Mouse (Mus musculus) fibroblast of lung, adult 2 months (primary cell): ENCODE results near the gene Rcn3.
"Not testable (repeated sequence)": the region's sequence is repeated elsewhere in the genome, so short reads cannot be mapped to it uniquely, and the experiment has no call there.

Experiments
- DNase-seq: peaks from one replicate; pipeline ENCODE4 v3.0.0-alpha.2; 2011; ENCODE audit warnings: low read depth

Rcn3 gene

GRCm38 (mm10) chr7:45092048-45092447 lies at the start of gene Rcn3:
Gene Rcn3, minus strand, starts transcription at chr7:45092221.
- DNase-seq = peak; percentile 88

DNA sequence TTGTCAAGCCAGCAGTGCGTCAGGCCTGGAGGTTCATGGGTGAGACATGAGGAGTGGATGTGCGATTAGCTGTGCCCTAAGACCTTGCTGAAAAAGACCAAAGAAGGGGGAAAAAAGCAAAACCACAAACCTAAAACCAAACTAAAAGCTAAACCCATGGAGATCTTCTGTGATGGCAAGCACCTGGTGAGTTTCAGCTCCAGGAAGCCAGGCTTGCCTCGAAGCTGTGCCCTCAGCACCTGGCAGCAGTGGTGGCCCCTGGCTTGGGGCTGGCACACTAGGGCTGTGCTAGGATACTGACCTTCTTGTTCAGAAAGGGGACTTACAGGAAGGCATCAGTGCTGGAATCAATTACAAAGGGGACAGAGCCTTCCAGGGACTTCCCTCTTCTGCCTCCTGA lies 49.3 kb upstream of the Rcn3 start:
- DNase-seq = no peak

GRCm38 (mm10) chr7:45139904-45140723 lies 48.1 kb upstream of the Rcn3 start:
- no peak for DNase-seq

DNA sequence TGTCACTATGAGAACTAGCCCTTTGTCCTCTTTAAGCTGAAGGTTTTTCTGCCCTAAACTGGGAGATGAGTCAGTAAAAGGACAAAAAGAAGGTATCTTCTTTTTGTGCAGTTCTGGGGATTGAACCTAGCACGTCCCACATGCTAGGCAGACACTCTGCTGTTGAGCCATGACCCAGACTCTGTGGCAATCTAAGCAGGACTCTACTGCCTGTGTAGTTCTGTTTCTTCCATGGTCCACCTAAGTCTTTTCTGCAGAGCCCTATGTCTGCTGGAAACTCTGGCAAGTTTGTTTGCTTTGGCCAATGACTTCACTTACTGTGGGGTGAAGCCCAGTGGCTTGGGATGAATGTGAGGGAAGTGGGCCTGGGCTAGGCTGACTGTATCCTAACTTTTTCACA lies 46.4 kb upstream of the Rcn3 start:
- DNase-seq = no peak

DNA sequence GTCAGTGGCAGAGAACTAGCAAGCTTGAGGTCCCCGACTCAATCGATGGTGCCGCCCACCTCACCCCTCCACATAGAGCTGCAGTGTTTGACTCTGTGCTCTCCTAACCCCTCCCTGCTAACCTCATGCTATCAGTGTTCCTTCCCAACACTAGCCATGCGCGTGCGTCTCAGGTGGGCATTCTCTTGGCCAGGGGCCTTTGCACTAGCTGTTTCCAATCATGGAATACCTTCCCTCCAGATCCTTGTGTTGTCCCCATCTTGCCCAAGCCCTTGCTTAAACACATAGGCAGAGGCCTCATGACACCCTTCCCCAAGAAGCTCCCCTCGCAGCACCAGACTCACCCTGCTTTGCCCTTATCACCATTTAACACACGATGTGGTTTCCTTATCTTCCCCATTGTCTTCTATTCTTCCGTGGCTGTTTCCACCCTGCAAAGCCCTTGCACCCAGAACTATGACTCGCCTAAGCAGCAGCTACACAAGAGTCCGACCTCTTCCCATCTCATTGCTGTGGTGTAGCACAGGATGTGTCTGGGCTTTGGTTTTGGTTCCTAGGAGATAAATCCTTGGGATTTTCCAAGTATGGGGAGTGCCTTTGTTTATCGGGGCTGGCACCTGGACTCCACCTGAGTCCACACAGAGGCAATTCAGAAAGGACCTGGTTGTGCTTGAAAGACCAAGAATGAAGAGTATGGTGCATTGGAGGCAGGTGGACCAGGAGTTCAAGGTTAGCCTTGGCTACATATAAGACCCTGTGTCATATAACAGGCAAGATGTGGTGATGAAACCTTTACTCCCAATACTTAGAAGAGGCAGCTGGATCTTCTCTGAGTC lies 45.4 kb upstream of the Rcn3 start:
- no peak for DNase-seq

DNA sequence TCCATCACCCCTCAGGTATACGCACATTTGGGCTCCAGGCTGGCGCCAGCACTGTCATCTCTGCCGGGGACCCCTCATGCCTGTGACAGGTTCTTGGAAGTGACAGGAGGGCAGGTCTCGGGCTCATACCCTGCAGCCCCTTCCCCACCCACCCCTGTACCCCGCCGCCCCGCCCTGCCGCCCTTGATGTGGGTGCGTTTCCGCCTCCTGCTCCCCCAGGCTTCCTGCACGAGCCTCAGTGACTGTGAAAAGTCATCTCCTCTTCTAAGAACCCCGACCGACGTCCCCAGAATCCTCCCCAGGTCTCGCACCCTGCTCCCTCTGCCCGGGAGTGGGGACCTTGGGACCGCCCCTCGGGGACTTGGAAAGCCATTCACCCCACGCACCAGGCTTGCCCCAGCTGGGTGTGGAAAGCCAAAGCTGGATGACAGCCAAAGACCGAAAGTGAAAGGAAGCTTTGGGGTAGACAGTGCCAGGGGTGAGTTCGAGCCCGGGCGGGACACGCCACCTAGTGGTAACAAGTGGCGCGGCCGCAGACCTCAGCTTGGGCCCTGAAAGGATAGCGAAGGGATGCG lies 44.1 kb upstream of the Rcn3 start, which contains the start of the genes Gm45713 and Flt3l:
TSS of gene Gm45713 (minus strand) at position 239 of the 575 bp plus-strand sequence.
TSS of gene Flt3l (minus strand) at position 440 of the 575 bp plus-strand sequence.
- peak; percentile 68 for DNase-seq

GRCm38 (mm10) chr7:45135370-45135769 lies 43.3 kb upstream of the Rcn3 start:
- DNase-seq = no peak

DNA sequence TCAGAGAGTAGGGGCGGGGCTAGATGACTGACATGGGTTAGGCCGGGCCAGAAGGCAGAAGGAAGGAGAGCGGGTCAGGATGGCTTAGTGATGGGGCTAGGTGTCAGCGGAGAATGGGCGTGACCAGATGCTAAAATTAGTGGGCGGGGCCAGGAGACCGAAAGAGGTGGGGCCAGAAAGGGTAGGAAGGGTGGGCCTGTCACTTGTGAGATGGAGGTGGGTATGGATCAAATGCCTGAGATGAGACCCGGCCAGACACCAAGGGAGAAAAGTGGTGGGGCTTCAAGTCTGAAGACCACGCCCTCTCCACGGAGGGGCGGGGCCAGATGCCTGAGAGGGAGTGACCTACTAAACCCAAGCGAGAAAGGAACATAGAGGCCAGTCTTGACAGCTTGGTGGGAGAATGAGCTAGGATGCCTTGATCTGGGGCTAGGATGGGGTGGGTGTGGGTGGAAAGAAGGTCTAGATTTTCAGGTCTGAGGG lies 42.6 kb upstream of the Rcn3 start:
- DNase-seq = no peak

GRCm38 (mm10) chr7:45133446-45134159 lies 41.6 kb upstream of the Rcn3 start:
- DNase-seq = no peak

DNA sequence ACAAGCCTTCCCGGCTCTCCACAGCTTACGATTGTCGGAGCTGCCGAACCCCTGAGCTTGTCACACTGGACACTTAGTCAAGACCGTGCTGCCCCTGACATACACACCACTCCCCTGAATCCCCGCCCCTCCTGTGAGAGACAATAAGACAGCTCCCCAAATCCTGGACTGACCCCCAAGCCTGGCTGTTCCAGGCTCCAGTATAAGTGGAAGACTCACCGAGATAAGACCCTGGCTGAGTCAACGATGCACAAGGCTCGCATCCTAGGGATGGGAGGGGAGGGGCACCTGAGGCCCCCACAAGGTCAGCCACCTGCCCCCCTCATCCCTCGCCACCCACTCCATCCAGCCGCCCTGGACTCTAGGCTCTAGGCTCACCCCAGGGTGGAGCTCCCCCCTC lies 39.8 kb upstream of the Rcn3 start:
- DNase-seq = no peak

- DNase-seq = no peak
These were observed 37.9 kb upstream of the Rcn3 start for GRCm38 (mm10) chr7:45129776-45130512.

DNA sequence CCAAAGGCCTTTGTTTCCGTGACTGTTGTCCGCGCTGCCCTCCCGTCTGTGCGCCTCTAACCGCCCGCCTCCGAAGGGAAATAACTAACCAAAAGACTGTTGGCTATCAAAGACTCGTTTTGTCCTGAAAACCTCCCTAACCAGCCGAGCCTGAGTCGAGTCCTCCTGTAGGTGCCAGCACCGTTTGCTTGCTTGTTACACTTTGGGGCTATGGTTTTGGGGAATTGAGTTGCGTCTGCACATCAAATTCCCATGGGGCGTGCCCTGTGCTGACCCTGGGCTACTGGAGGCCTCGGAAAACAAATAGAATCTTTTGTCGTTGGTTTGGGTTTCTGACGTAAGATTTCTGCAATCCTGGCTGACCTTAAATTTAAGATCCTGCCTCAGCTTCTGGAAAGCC lies 37.3 kb upstream of the Rcn3 start:
- DNase-seq = peak; percentile 65

GRCm38 (mm10) chr7:45128624-45129246 lies 36.7 kb upstream of the Rcn3 start, which contains the start of gene Rpl13a:
Gene Rpl13a, minus strand, starts transcription at chr7:45128761.
- peak; percentile 99 for DNase-seq

- no peak for DNase-seq
These were observed 35.7 kb upstream of the Rcn3 start for GRCm38 (mm10) chr7:45127700-45128224.

DNA sequence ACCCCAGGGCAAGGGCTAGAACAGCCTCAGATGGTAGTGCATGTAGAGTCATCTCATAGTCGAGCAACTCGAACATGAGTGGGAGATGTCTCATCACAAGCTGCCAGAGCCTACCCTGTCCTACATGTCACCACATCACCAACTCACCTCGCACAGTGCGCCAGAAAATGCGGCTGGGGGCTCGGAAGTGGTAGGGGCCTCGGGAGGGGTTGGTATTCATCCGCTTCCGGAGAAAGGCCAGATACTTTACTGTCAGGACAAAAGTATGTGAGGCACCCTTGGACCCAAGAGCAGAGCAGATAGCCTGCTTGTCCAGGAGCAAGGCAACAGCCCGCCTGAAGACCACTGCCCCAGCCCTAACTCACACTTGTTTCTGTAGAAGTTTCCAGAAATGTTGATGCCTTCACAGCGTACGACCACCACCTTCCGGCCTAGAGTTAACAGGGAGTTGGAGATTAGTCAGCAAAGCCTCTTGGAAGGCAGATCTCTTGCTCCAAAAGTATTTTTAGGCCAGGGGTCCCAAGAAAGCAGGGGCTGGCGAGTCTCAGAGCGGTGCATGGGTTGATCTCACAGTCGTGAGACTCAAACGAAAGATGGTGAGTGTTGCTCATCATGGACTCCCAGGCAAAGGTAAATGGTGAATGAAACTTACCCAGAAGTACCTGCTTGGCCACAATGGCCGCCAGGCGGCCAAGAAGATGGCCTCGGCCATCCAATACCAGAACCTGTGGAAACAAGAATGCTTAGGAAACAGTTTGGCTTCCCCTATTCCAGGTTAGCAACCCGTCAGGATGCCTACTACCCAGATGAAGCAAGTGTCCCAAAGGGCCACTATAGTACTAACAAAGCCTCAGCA lies 35.1 kb upstream of the Rcn3 start:
- DNase-seq = no peak

DNA sequence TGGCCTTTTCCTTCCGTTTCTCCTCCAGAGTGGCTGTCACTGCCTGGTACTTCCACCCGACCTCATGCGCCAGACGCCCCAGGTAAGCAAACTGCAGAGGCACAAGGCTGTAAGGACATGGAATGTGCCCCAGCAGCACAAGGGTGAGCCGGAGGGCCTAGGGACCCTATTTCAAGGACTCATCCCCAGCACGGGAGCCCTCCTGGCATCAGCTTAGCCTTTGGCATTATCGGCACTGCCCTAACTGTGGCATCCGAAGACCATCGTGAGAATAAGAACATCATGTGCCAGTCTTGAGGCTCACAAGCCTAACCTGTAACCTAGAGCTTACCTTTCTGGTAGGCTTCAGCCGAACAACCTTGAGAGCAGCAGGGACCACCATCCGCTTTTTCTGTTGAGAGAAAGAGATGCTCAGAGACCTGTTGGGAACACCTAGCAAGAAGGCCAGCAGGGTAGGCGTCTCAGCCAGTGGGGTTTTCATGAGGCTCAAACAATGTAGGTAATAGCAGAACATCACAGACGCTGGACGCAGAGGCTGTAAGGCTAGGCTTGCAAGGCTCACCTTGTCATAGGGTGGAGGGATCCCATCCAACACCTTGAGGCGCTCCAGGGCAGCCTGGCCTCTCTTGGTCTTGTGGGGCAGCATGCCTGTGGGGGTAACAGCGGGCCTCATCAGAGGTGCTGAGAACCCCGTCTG lies 34.3 kb upstream of the Rcn3 start:
- no peak for DNase-seq

GRCm38 (mm10) chr7:45125649-45126048 lies 33.6 kb upstream of the Rcn3 start:
- DNase-seq = not testable (repeated sequence)

- DNase-seq = peak; percentile 40
These were observed 33.2 kb upstream of the Rcn3 start for GRCm38 (mm10) chr7:45125144-45125600.
